ENCODE assay signal across 19 mouse cellular contexts in the genomic region with DNA sequence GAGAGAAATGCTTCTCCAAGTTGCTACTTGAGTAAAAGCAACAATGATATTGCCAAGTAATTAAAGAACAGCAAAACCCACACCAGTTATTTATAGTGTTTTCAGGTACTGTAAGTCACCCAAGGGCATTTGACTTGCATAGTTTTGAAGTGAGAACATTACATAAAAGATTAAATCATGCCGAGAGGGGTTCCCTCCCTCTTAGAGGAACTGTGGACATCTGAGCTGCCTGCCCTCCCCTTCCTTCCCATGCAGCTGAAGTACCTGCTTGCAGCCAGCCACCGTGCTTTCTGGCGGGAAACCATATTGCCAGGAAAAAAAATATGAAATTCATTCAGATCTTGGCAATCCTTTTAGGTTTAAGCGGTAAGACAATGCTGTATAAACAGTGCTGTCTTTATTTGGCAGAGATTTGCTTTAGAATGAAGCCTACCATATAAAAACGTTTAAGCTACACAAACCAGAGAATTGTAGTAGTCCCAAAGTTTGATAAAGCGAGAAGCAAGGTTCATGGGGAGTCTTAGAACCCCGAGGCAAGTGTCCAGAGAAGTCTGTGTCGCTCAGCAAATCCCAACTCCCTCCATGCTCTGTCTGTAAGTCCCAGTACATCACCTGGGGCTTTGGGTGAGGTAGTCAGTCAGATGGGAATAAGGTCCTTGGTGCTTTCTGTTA.
DNase-seq lines count a peak whose midpoint lies in the region; ATAC-seq and TF ChIP-seq lines count a peak whose summit lies in the region.
"Had no signal": no experiment of that assay in that cellular context is flagged by ENCODE, and none has a peak within 500 bp of the region (broad histone marks: within the 10 kb centered on the region; RNA-seq: fewer than 3 reads in every experiment).

No protein-coding gene starts in this region.

- DNase-seq in heart, adult 8-10 months (ENCODE audit: low spot score) = no peak
- peak; percentile 53 for DNase-seq in lung, embryonic 14.5 days
- DNase-seq in lung, adult 18-20 months = no peak
- no peak for DNase-seq in spleen, adult 12 weeks (ENCODE audit: low spot score)
- no peak for DNase-seq in gastrocnemius, adult 18-20 months (ENCODE audit: low spot score)
- DNase-seq: cerebellum, postnatal 25 days; gastrocnemius, adult 2 months; layer of hippocampus, adult 9-11 months; midbrain, embryonic 14.5 days; right cerebral cortex, postnatal 4 days; thymus, adult 18-20 months had no signal

- peaks cover 25% of the 10 kb centered on the region for H3K4me1 ChIP-seq in heart, embryonic 16.5 days (ENCODE audit: control insufficient read depth, insufficient read depth, low read length)
- peaks cover 8% of the 10 kb centered on the region for H3K4me1 ChIP-seq in lung, embryonic 14.5 days (ENCODE audit: insufficient read depth)
- peaks cover 19% of the 10 kb centered on the region for H3K4me1 ChIP-seq in embryonic facial prominence, embryonic 13.5 days

- no peaks in the 10 kb centered on the region for H3K9me3 ChIP-seq in heart, embryonic 16.5 days (replicated peaks; ENCODE audit: control insufficient read depth, low read length)
- H3K9me3 ChIP-seq in lung, embryonic 14.5 days (ENCODE audit: low read depth, low read length) = no peaks in the 10 kb centered on the region
- no peaks in the 10 kb centered on the region for H3K9me3 ChIP-seq in embryonic facial prominence, embryonic 13.5 days
- H3K9me3 ChIP-seq: hindbrain, embryonic 13.5 days; neural tube, embryonic 15.5 days had no signal

- ATAC-seq in heart, embryonic 16.5 days (replicated peaks; ENCODE audit: extremely low read depth, insufficient read depth, low FRiP score) = no peak
- ATAC-seq in lung, embryonic 14.5 days (ENCODE audit: insufficient read depth) = 0 out of 2 replicates have a peak, but pooled peaks have one; percentile 41
- no peak for ATAC-seq in embryonic facial prominence, embryonic 13.5 days (ENCODE audit: insufficient number of reproducible peaks, insufficient read depth, low FRiP score, low TSS enrichment, low read depth)
- ATAC-seq in hematopoietic stem cell, adult 5-6 weeks (replicated peaks in 1 of 2; ENCODE audit: insufficient read depth in 1 of 2, low FRiP score in 2 of 2, low TSS enrichment in 1 of 2, low read depth in 1 of 2, poor library complexity in 2 of 2, severe bottlenecking in 2 of 2) = peak; percentile 17 to 41; a peak in 1 of 4 replicates
- ATAC-seq: forebrain, embryonic 16.5 days had no signal

- TF ChIP-seq CTCF in lung, embryonic 14.5 days (IDR thresholded peaks at IDR 0.05; ENCODE audit: low read depth) = no peak

- no peaks in the 10 kb centered on the region for H3K36me3 ChIP-seq in heart, embryonic 16.5 days (ENCODE audit: control insufficient read depth, insufficient read depth)
- H3K36me3 ChIP-seq in lung, embryonic 14.5 days (ENCODE audit: insufficient read depth) = no peaks in the 10 kb centered on the region
- no peaks in the 10 kb centered on the region for H3K36me3 ChIP-seq in embryonic facial prominence, embryonic 13.5 days
- H3K36me3 ChIP-seq: hindbrain, embryonic 13.5 days; neural tube, embryonic 15.5 days had no signal

- H3K27me3 ChIP-seq in heart, embryonic 16.5 days (ENCODE audit: control insufficient read depth, insufficient read depth, low read length) = no peaks in the 10 kb centered on the region
- H3K27me3 ChIP-seq in lung, embryonic 14.5 days (ENCODE audit: insufficient read depth, low read length) = no peaks in the 10 kb centered on the region
- no peaks in the 10 kb centered on the region for H3K27me3 ChIP-seq in embryonic facial prominence, embryonic 13.5 days
- H3K27me3 ChIP-seq: hindbrain, embryonic 13.5 days; neural tube, embryonic 15.5 days had no signal

- no peak overlapping the region for H3K4me3 ChIP-seq in heart, embryonic 16.5 days (ENCODE audit: low read length)
- H3K4me3 ChIP-seq in lung, embryonic 14.5 days (ENCODE audit: low read depth, low read length) = no peak overlapping the region
- H3K4me3 ChIP-seq in embryonic facial prominence, embryonic 13.5 days = no peak overlapping the region
- H3K4me3 ChIP-seq: gastrocnemius, adult 2 months; hindbrain, embryonic 13.5 days; myocyte; neural tube, embryonic 15.5 days had no signal

- H3K27ac ChIP-seq in heart, embryonic 16.5 days (ENCODE audit: low read length) = peak overlapping the region; percentile 56
- H3K27ac ChIP-seq in lung, embryonic 14.5 days (ENCODE audit: low read depth) = no peak overlapping the region; the same call in 1 of the 2 replicates
- H3K27ac ChIP-seq in embryonic facial prominence, embryonic 13.5 days = peak overlapping the region; percentile 44; the same call in 1 of the 2 replicates
- H3K27ac ChIP-seq: gastrocnemius, adult 2 months; hindbrain, embryonic 13.5 days; neural tube, embryonic 15.5 days had no signal

- no peak overlapping the region for H3K4me2 ChIP-seq in heart, embryonic 16.5 days (ENCODE audit: low read depth, low read length)
- H3K4me2 ChIP-seq in lung, embryonic 14.5 days = no peak overlapping the region
- no peak overlapping the region for H3K4me2 ChIP-seq in embryonic facial prominence, embryonic 13.5 days
- H3K4me2 ChIP-seq: hindbrain, embryonic 13.5 days; liver, embryonic 11.5 days; neural tube, embryonic 15.5 days had no signal

- H3K9ac ChIP-seq in heart, embryonic 16.5 days (ENCODE audit: low read length) = 0 out of 2 replicates have a peak overlapping the region, but pooled peaks have one; percentile 8
- no peak overlapping the region for H3K9ac ChIP-seq in lung, embryonic 14.5 days
- H3K9ac ChIP-seq in embryonic facial prominence, embryonic 13.5 days = no peak overlapping the region
- H3K9ac ChIP-seq: hindbrain, embryonic 13.5 days; neural tube, embryonic 15.5 days had no signal

- 34% methylated on average over 8 of the region's 8 CpGs for WGBS in heart, embryonic 16.5 days
- WGBS in lung, embryonic 14.5 days = 34% methylated on average over 8 of the region's 8 CpGs
- WGBS in embryonic facial prominence, embryonic 13.5 days = 38% methylated on average over 8 of the region's 8 CpGs

Comparison
In these comparisons a context has a peak if more than half of its experiments do, and no peak if none do; other contexts are left out.
1. ATAC-seq: peak in lung, embryonic 14.5 days (single experiment) and hematopoietic stem cell, adult 5-6 weeks (2 of 2); none in heart, embryonic 16.5 days (single experiment) and embryonic facial prominence, embryonic 13.5 days (single experiment).